Mouse (Mus musculus) frontal cortex, adult 2 months (tissue): ENCODE data around the gene Plch1. TPM values are rescaled to one million over a fixed set of nuclear protein-coding genes. Genes with fewer than 3 reads are reported as not detected.

Experiments
- DNase-seq, 2 experiments: peaks; one replicate each; pipeline ENCODE4 v3.0.0; 2022; ENCODE audit warnings: low spot score in 1 of 2; ENCODE audit errors: extremely low spot score in 1 of 2
- polyA plus RNA-seq: library from polyadenylated mRNA; depleted of rRNA; stranded (reverse); fragments of >200 nt; gene quantifications from 2 replicates; pipeline ENCODE4 v1.2.3, GENCODE M21; 2012; rRNA removed

The Plch1 gene
- polyA plus RNA-seq: 4.9 and 5.7 TPM in 2 replicates

DNA sequence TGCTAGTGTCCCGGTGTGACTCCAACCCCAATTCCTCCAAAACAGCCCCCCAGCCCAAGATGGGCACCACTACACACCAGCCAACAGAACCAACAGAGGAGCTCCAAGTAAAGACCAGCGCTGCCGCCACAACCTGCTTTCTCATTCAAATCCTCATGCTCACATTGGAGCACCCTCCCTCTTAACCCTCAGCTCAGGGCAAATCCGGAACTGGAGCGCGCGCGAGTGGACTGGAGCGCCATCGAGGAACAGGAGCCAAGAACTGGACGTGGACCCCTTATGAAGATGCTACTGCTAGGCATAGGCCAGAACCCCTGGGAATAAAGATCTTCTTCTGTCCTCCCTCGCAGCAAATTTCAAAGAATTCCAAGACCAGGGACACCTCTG lies at the start of gene Plch1:
Gene Plch1 (minus strand): TSS at position 164 of the 387 bp plus-strand sequence.
- peak in 1 of 2 experiments; percentile 52 for DNase-seq

- peak; percentile 55 to 82 for DNase-seq
These were observed 42.1 kb upstream of the Plch1 start for GRCm38 (mm10) chr3:63941204-63941850.

- no peak for DNase-seq
These were observed 39.7 kb upstream of the Plch1 start for GRCm38 (mm10) chr3:63938928-63939327.

GRCm38 (mm10) chr3:63928878-63929859 lies 29.9 kb upstream of the Plch1 start, which contains the start of gene E130311K13Rik:
TSS of gene E130311K13Rik (minus strand) at chr3:63929472.
- DNase-seq: peak; percentile 69 to 92

DNA sequence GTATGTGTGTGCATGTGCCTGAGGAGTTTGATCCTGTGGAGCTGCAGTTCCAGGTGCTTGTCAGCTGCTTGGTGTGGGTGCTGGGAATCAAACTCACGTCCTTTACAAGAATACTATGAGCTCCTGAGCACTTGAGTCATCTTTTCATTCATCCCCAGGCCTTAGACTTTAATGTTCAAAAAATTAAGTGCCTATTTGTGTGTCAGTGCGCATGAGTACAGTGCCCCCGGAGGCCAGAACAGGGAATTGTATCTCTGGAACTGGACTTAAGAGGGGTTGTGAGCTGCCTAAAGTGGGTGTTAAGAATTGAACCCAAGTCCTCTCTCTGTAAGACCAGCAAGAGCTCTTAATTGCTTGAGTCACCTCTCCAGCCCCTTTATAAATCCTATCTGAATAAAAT lies 20.4 kb upstream of the Plch1 start:
- DNase-seq: peak in 1 of 2 experiments; percentile 23

- DNase-seq: no peak
These were observed 11.0 kb upstream of the Plch1 start for GRCm38 (mm10) chr3:63910301-63910700.

DNA sequence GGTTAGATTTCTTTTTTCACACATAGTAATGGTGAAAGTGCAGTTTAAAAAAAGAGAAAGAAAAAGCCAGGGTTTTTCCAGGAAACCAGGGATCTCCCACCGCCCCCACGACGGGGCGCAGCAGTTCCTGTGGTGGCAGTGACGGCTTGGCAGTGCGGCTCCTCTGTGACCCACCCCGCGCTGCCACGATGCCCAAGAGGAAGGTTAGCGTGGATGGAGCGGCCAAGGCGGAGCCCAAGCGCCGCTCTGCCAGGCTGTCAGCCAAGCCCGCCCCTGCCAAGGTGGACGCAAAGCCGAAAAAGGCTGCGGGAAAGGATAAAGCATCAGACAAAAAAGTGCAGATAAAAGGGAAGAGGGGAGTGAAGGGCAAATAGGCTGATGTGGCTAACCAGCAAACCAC lies 6.0 kb upstream of the Plch1 start:
- no peak for DNase-seq

GRCm38 (mm10) chr3:63904157-63904556 lies 4.9 kb upstream of the Plch1 start:
- DNase-seq: no peak

- DNase-seq: no peak
These were observed 824 bp upstream of the Plch1 start for GRCm38 (mm10) chr3:63900021-63900571.

DNA sequence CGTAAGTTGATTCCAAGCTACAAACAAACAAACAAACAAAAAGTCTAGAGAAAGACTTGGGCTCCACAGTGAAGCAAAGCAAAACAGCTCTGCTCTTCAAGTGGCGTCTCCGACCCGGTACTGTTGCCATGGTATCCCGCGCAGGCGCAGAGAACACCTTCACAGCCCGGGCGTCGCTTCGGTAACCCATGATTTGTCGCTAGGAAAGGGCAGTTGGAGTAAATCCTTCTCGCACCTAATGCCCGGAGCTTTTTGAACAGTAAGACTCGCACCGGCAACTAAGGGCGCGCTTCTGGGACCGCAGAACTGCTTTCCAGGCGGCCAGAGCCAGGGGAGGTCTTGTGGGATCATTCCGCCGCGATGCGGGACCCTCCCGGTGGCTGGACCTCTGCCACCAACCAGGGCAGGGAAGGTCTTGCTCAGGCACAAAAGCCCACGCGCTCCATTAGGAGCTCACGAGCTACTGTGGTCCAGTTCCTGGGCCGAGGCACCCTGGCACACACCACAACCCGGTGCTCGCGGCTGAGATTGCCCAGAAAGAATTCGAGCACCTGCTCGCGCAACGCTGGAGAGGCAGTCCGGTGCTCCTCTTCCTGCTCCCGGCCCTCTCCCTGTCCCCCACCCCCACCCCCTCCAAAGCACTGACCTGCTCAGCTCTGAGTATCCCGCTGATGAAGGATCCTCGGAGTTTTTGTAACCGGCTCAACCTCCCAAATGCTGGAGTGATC lies 527 bp downstream of the Plch1 start:
- peak; percentile 27 to 89 for DNase-seq

GRCm38 (mm10) chr3:63897177-63897576 lies 2.1 kb downstream of the Plch1 start:
- DNase-seq: no peak

DNA sequence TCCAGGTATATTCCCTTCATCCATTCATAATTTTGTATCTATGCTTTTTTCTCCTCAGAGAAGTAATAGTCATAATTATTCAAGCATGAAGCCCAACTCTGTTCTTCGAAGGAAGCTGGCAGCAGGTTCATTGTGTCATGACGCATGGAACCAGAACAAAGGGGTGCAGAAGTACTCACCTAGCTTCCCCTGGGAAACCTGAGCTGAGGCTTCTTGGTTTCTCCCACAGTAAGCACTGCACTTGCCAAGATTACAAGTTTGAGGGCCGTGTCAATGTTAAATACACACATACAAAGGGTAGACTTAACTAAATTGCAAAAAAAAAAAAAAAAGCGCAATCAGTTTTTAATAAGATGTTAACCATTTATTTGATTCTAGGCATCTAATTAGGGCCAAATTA lies 3.0 kb downstream of the Plch1 start:
- no peak for DNase-seq

- no peak for DNase-seq
These were observed 3.5 kb downstream of the Plch1 start for GRCm38 (mm10) chr3:63895786-63896185.

- DNase-seq: no peak
These were observed 5.6 kb downstream of the Plch1 start for GRCm38 (mm10) chr3:63893677-63894076.

- peak in 1 of 2 experiments; percentile 17 for DNase-seq
These were observed 7.1 kb downstream of the Plch1 start for GRCm38 (mm10) chr3:63892154-63892553.

- no peak for DNase-seq
These were observed 18.2 kb downstream of the Plch1 start for GRCm38 (mm10) chr3:63881065-63881464.

GRCm38 (mm10) chr3:63878995-63879666 lies 20.1 kb downstream of the Plch1 start:
- DNase-seq: no peak

DNA sequence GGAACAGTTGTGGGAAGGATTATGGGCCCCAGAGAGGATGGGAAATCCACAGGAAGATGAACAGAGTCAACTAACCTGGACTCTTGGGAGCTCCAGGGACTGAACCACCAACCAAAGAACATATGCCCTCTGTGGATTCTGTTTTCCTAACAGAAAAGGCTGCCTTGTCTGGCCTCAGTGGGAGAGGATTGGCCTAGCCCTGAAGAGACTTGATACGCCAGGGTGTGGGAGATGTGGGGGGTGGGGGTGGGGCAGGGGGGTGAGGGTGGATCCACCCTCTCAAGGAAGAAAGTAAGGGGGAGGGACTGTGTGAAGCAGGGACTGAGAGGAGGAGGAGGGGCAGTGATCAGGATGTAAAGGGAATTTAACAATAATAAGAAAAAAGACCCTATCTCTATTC lies 26.5 kb downstream of the Plch1 start:
- DNase-seq: no peak

DNA sequence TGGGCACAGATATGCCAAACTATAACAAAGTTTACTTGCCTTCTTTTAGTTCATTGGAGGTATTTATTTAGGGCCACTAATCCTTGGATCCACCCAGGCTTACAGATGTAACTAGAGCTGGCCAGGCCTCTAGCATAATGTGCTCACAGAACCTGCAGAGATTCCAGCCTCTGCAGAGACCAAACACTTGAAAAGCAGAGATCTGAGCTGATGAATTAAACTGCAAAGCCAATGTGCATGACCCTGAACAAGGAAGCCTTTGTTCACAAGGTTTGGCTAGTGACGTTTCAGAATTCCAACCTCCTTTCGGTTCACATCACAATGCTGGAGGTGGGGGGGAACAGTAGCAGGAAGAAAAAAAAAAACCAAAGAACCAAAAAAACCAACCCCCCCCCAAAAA lies 28.0 kb downstream of the Plch1 start:
- DNase-seq: no peak

DNA sequence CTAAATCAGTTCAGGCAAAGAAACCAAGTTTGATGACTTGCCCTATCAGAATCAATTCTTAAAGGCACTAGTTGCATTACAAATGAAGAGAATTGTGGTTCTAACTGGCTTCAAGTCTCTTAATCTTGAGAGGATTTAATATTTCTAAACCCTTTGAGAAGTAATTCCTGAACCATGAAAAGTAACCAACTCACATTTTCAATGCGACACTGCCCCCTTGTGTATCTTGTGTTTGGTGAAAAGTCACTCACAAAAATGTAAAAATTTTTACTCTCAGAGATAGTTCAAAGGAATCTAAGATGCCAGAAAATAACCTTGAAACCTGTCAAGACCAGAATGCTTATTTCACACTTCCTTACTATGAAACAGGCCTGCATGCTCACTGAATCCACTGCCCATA lies 31.0 kb downstream of the Plch1 start:
- peak; percentile 4 to 85 for DNase-seq
